Mouse (Mus musculus) brain, embryonic 14.5 days (tissue): ENCODE measurements at regions not wholly inside any gene's neighbourhood (a gene's known extent, or its start where the extent isn't known, plus 50 kb on each side); places are given as distances from the start of the nearest gene placed in this dataset.

Source experiments
- CTCF ChIP-seq: fragments of 200-500 bp; IDR thresholded peaks from 2 replicates; pipeline ENCODE4 v1.5.1; 2012; ENCODE audit warnings: inconsistent platforms, mild to moderate bottlenecking, moderate library complexity, borderline replicate concordance; ENCODE audit not compliant: insufficient read depth, insufficient read length; ENCODE audit errors: extremely low read depth
- POLR2A ChIP-seq: fragments of 200-500 bp; IDR thresholded peaks from 2 replicates; pipeline ENCODE4 v1.6.1; 2012; ENCODE audit warnings: mild to moderate bottlenecking, inconsistent platforms, borderline replicate concordance; ENCODE audit not compliant: poor library complexity, insufficient read depth, insufficient read length, severe bottlenecking; ENCODE audit errors: extremely low read depth

DNA sequence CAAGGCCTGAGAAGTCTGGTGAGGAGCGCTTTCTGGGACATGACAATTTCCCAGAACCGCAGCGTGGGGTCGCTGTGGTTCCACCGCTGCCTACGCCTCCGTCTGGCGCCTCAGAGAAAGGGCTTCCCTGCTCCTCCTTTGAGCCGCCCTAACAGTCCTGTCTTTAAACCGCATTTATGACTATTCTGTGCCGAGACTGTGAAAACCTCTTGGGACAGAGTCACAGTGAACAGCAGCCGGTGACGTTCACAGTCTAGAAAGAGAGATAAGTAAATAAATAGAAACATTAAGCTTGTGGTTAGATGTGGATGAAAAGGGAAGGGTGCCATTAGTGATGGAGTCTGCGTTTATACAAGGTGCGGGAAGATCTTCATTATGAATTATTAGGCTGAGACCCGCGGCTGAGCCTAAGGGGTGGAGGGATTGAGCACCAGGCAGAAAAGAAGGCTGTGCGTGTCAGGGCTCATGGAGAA lies 59.1 kb upstream of the Ssx2ip start:
- TF ChIP-seq CTCF (peak; percentile 99), POLR2A (no peak)
